Mouse (Mus musculus) retina, postnatal 1 day (tissue): ENCODE measurements around the gene Rplp2.

ENCODE experiments used
- DNase-seq: peaks from one replicate; pipeline ENCODE4 v3.0.0-alpha.2; 2012

Gene Rplp2

DNA sequence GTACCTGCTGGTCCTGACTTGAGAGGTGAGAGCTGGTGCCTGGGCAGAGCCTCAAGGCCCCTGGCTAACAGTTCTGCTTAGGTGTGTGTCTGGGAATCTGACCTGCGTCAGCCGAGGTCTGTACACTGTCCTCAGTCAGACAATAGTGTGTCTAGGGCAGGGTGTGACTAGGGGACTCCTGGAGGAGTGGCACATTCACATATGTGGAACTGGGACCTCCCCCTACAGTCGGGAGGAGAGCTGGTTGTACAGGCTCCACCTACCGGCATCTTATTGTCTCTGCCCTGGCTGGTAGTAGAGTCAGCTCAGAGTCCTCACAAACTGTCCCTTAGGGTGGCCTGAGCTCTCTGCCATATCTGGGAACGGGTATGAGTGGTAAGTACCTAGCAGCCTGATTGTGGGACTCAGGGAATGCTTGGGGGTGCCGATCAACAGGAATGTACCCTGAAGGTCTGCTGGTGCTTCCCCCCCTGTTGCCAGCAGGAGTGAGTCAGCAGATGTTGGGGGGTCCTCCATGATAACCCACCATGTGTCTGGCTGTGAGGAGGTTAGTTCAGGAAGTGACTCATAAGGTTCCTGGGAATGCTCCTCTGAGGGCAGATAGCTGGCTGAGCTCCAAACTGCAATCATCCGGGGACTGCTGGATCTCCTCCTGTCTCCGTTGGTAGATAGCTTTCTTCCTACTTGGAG lies 21.5 kb downstream of the Rplp2 start:
- DNase-seq = peak; percentile 79

DNA sequence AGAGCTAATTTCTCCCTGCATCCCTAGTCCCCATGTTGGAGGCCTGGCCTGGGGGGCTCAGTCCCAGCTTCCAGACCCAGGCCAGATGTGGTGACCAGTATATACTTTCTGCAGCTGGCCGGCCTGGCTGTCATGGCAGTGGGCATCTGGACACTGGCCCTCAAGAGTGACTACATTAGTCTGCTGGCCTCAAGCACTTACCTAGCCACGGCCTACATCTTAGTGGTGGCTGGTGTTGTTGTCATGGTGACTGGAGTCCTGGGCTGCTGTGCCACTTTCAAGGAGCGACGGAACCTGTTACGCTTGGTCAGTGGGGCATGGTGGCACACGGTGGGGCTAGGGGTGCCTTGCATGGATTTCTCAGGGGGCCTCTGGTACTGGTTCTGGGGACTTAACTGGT lies 22.2 kb downstream of the Rplp2 start:
- DNase-seq = no peak

DNA sequence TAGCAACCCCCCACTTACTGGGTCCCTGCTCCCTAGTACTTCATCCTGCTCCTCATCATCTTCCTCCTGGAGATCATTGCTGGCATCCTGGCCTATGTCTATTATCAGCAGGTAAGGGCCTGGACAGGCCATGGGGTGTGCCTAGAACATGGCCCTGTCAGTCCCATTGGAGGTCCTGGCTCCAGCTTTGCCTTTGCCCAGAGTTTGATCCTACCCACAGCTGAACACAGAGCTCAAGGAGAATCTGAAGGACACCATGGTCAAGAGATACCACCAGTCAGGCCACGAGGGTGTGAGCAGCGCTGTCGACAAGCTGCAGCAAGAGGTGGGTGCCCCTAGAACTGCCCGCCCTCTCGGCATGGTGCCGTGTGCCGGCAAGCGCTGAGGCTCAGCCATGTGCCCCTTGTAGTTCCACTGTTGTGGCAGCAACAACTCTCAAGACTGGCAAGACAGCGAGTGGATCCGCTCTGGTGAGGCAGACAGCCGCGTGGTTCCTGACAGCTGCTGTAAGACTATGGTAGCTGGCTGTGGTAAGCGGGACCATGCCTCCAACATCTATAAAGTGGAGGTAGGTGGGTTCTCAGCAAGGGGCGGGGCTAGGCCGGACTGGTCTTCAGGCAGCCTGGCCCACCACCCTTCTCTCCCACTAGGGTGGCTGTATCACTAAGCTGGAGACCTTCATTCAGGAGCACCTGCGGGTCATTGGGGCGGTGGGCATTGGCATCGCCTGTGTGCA lies 22.9 kb downstream of the Rplp2 start:
- no peak for DNase-seq

DNA sequence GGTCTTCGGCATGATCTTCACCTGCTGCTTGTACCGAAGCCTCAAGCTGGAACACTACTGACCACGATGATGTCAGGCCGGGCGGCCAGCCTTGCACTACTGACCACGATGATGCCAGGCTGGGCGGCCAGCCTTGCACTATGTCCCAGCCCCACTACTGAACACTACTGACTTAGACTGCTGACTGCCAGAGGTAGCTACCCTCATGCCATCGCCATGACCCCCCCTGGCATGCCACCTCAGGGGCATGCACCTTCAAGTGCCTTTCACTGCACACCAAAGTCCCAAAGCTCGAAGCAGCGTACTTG lies 23.4 kb downstream of the Rplp2 start:
- DNase-seq = no peak

DNA sequence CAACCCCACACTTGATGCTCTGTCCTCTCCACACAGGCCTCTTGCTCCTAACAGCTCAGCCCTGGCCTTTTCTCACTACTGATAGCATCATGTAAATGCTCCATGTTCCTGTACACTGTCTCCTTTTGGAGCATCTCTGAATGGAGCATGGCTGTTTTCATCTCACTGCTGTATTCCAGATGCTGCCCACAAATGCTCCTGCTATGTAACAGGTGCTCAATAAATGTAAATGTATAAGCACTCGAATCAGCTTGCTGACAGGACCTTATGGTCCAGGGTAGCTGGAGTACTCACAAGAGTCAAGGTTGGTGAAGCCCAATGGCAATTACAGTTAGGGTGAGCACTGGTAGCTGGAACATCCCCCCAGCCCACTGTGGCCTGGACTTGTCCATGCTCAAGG lies 24.1 kb downstream of the Rplp2 start:
- no peak for DNase-seq

DNA sequence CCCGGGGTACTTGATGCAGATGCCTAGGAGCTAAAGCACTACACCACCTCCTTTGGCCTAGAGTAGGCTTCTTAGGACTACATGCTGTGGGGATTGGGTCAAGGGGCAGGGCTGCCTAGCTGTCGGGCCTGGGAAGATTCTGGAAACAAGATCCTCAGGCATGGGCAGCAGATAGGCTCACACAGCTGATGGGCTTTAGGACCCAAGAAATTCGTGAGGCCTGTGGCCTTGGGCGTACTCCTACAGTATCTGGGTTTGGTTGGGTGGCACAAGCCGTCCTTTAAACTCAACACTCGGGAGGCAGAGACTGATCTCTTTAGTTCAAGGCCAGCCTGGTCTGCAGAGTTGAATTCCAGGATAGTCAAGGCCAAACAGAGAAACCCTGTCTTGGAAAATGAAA lies 25.1 kb downstream of the Rplp2 start:
- DNase-seq = no peak

DNA sequence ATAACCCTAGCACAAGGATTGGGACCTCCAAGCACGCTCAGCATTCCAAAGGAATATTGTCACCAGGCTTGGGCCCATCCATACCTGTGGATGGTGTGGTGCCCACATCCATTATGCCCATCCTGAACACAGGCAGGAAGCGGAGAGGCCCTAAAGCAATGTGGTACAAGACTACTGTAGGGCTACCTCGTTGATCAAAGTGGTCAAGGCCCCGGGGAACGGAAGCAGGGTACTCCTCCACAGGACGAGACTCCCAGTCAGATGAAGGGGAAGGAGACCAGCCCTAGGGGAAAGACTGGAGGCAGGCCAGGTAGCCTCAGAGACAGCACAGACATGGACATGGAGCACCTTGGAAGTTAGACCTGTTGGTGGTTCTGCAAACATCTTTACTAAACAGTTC lies 25.6 kb downstream of the Rplp2 start:
- no peak for DNase-seq

DNA sequence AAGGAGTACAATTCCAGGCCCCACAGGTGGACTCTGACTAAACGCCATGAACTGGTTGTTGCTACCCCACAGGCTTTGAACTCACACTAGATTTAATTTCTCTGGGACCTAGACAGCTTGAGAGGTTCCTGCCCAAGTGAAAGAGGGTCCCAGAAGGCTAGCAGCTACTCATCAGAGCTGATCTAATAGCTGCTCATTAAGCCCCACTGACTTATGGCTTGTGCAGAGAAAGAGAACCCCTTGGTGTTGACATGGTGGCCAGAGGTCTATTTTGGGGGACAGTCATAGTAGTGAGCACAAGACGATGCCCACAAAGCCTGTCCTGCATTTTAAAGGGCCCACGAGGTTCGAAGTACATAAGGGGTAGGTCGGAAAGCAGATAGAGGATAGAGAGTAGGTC lies 27.0 kb downstream of the Rplp2 start:
- DNase-seq = no peak

DNA sequence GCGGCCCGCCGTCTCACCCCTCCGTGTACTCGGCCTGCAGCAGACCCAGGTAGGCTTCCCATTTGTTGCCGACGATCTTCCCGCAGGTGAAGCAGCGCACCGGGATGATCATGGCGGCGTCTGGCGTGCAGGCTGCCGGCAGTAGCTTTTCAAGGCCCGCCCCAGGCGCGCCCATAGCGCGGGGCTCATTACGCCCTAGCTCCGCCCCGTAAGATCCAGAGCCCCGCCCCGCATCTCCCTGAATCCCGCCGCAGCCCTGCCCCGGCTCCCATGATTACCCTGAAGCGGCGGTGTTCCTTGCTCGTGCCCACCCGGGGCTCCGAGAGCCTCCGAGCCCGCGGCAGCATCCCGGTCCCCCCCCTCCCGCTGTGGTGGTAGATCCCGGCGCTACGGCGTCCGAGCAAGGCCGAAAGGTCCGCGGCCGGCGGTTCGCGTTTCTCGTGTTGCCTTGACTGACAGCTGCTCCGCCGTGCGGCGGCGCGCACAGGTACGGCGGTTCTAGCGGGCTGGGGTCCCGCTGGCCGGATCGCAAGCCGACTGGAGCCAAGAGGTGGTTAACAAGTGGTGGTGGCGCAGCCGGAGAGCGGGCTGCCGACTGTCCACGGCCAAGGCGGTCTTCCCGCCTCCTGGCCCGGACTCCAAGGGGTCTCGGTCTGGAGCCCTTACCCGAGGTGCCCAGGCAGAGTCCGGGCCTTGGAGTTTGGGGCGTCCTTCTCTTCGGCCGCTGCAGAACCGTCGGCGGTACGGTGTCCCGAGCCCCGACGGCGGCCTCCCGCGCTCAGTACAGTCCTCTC lies 28.0 kb downstream of the Rplp2 start, which contains the start of the genes Polr2l and Tspan4:
TSS of gene Polr2l (minus strand) at position 122 of the 794 bp plus-strand sequence.
TSS of gene Tspan4 (plus strand) at position 230 of the 794 bp plus-strand sequence.
- DNase-seq = peak; percentile 92

DNA sequence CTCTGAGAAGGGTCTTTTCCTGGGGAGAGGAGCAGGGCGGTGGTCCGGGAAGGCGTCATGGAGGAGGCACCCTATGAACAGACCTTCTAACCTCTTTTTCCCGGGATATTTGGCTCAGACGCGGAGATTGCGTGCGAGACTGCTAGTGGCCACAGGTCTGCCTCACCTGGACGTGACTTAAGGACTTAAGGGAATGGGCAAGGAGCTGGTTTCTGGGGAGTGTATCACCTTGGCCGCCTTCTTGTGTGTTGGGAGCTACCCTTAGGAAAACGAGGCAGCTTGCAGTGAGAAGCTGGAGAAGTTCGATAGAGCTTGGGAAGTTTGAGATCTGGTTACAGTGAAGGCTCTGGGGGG lies 28.6 kb downstream of the Rplp2 start:
- no peak for DNase-seq

DNA sequence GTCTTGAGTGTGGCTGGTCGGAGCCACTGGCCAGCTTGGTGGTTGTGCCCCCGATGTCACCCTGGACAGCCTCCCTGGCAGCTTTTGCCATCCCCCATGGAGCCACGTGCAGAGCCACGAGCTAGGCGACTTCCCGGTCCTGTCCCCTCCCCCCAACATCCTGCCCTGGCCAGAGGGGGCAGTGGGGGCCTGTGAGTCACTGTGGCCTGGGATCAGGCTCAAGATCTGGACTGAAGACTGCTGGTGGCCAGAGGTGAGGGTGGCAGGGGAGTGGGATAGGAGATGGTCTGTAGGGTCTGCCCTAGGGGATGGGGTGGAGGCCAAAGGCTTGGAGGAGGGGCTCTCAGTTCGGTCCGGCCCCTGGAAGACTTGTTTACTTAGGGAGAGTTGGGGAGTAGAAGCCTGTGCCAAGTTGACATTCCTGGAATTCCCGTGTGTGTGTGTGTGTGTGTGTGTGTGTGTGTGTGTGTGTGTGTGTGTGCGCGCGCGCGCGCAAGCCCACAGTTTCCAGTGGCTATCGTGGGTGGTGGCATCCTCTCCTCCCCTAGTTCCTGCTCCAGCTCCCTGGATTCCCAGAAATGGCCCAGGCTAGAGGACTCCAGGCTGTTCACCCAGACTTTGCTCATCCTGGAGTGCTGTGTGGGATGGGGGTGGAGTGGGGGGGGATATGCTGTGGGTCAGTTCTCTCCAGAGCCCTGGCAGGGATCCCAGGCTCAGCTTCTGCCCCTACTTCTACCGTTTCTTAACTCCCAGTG lies 29.2 kb downstream of the Rplp2 start:
- DNase-seq = peak; percentile 65

DNA sequence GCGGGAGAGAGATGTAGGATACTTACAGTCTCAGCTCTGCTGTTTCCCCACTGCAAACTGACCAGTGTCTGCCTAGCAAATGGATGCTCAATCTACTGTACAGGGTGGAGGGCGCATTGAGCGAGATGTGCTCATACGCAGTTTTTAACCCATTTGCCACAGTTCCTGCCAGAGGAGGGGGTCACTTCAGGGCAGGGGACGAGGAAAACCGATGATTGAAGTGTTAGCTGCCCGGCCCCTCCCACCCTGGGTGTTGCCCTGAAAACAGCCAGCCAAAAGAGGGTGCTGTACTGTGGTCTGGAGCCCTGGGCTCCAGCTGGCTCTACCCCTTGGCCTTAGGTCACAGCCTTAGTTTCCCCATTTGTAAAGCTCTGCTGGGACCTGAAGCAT lies 29.8 kb downstream of the Rplp2 start:
- no peak for DNase-seq

DNA sequence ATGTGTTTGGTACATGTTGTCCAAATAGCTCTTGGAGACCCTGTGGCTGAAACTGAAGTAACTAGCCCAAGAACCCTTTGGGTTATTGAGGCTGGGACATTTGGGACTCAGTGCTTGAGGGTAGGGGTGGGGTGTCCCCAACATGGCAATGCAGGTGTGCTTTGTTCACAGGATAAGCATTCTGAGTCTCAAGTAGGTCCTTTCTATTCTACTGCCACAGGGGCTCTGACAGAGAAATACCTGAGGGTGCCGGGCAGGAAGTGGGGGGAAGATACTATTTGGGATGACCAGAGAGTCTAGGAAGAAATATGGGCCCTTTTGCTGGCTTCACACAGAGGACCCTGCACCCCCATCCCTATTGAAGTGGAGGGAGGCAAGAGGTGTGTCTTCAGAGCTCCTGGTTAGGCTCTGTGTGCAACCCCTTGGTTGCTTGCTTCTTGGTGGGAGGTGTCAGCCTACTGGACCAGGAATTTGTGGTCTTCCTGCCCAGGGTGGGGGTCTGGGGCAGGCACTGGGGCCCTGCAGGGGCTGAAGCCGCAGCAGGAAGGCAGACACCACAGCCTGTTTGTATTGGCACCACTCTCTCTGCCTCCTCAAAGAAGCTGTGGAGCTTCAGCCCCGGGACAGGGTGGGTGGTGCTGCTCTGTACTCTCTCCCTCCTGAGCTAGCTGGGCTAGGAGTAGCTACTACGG lies 30.6 kb downstream of the Rplp2 start:
- no peak for DNase-seq

DNA sequence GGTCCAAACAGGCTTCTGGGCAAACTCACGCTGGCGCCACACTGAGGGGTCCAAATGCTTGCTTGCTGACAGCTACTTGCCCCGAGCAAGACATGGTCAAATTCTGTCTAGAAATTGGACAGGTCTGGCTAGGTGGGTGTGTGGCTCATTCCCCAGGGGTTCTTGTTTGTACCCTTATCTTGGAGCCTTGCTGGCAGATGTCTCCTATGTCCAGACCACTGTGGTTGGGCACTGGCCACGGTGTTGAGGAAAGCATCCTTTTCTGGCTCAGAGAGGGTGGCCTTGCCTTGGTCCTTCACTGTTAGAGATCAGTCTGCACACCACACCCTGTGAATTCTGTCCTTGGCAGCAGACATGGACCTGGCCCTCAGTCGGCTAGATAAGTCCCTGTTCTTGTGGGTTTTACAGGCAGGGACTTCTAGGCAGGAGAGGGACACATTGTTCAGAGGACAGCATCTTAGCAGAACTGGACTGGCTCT lies 31.1 kb downstream of the Rplp2 start:
- no peak for DNase-seq

DNA sequence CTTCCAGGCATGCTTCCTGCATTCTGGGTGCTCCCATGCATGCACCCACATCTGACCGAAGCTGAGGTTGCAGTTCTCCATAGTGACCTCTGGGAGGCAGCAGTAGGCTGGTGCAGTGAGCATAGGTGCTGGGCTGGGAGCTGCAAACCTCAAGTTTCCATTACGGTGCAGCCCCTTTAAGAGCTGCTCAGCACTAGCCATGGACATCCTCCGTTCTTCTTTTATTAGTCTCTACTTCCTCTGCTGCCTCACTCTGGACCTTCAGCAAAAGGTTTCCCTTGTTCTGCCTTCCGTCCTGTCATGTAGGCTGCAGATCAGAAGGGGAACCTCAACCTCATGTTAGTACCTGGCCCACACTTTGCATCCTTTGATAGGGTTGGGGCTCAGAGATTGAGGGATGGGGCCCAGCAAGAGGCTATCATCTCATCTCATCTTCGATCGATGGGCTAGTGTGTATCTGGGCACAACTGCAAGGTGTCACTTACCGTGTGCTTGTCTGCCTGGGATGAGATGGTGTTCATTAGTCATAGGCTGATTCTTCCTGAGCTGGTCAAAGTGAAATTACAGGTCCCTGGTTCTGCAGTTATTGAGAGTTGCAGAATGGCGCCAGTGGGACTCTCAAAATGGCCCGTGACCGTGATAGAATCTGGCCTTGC lies 33.8 kb downstream of the Rplp2 start:
- peak; percentile 87 for DNase-seq

DNA sequence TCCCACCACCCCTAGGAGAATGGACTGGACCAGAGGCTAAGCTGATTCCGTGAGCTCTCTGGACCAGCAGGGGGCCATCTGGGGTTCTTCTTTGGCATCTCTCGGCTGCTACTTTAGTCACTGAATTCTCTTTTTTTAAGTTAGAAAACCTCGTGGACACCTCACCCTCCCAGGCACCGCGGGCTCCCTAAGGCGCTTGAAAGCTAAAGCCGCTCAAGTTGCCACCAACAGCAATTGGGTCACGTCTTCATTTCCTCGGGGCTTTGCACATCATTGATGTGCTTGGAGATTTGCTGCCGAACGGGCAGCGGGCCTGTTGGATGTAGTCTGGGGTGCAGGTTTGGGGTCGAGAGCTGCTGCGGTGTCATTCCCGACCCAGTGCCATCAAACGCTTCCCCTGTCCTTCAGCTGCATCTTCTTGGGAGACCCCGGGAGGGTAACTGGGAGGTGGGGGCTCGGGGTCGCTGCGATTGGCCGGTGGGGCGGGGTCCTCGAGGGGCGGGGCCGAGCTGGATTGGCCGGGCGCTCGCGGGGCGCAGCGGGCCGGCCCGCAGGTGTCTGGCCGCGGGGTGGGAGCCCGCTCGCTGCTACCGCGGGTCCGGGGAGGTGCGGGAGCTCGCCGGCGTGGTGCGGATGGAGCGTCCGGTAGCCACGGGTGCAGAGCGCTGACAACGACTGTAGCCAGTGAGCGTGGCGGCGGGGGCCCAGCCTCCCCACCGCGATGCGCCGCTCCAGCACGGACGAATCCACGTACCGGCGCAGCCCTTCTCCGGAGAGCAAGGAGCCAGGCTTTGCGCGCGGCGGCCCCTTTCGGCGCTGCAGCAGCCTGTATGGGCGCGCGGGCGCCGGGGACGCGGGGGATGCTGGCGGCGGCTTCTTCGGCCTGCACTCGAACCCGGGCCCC lies 34.6 kb downstream of the Rplp2 start:
- peak; percentile 83 for DNase-seq

DNA sequence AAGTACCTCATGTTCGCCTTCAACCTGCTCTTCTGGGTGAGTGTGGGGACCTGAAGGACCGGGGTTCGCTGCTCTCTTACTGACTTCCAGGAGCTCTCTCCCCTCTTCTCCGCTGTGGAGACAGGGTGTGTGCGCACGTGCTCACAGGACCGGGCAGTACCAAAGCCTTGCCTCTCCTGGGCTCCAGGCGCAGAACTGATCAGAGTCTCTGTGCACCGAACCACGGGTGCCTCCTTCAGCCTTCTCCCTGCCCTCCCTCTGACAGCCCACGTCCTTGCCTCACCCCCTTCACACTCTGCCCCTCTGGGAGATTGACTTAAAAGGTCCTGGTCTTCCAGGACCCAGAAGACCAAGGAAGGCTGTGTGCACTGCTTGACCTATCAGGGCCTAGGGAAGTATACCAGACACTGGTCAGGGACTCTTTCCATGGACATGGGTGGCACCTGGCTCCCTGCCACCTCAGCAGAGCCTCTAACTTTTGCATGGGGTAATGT lies 35.4 kb downstream of the Rplp2 start:
- no peak for DNase-seq

DNA sequence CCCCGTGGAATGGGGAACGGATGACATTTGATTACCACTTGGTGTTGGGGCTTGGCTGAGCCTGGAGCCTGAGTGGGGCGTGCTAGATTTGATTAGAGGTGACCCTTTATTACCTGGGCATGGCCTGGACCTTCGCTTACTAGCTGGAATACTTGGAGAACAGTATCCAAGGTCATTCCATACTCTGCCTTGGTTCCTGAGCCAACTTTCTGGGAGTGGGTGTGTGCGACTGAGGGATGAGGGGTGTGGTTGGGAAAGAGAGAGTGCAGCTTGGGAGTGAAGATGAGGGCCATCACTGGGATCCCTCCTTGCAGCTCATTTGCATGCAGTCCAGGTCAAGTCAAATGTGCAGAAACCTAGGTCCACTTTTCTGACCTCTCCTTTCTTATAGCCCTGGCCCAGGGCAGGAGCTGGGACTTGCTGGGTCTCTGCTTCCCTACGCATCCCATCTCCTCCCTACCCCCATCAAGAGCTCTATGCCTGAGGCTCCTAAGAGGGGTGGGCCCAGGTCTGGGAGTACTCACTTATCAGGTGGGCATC lies 36.0 kb downstream of the Rplp2 start:
- no peak for DNase-seq

DNA sequence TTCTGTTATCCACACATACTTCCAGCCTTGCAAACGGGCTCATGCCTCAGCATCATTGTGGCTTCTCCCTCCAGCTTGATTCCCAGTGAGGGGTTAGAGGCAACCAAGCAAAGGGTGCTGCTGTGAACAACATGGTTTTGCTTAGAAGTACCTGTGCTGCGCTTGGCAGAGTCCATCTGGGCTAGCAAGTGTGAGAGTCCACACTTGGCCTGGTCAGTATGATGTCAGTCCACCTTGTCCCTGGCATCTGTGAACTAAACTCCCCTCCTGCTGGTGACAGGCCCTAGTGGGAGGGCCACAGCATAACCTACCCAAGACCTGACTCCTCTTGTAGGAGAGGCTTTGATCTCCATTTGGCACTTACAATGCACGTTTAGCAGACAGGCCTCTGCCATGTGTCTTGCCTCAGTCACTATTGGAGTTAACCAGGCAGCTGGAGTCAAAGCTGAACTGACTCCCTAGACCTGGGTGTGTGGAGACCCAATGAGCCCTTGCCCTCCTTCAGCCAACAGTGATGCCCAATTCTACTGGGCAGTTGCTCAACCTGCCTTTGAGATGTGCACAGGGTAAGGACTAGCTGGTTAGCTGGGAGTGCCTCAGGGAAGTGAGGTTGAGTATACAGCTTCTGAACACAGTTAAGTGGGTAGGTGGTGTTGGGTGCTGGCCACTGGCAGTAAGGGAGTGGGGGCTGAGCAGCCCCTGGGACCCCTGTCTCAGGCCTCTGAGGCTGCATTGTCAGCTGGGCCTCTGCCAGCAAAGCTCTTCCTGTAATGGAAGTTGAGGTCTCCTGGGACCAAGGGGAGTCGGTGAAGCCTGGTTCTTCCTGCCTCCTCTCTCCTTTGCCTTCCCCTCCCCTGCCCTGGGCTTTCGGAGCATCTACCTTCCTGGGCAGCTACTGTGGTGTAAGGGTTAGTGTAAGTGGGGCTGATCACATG lies 37.3 kb downstream of the Rplp2 start:
- DNase-seq = no peak
